Mouse (Mus musculus): Measurements from ENCODE around the gene Celf5.
A peak's percentile ranks its signal among the peaks of the same experiment; 100 is the strongest.
"Not testable (repeated sequence)": the region's sequence is repeated elsewhere in the genome, so short reads cannot be mapped to it uniquely, and the experiment has no call there.

Gene Celf5

DNA sequence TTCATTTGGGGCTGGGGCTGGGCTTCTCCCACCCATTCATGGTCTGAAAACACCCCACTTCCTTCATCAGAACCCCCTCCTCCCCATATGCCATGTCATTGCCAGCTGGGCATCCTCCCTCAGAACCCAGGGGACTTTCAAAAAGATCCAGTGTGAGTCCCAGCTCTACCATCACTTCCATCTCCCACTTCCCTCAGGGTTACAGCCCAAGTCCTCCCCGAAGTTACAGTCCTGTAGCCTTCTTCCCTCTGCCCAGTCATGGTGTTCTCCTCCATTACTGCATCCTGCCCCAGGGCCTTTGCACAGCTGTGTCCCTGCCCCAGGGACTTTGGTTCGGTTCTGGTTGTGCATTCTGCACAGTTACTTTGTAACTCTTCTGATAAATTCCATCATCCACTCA is 28.4 kb downstream of the Celf5 start:
- no peak for DNase-seq (ENCODE audit: low read depth, low spot score)

DNA sequence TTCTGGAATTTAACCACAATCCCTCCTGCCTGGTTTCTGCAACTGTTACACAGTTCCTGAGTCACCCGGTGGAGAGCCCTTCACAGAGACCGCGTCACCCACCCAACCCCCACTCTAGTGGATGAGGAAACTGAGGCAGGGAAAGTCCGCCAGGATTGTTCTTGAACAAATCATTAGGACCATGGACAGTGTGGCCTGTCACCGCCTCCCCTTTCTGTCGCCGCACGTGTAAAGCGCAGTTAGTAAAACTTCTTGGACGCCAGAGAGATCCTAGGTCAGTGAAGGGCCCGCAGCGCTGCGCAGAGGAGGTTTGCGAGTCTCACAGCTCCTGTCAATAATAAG is 29.6 kb downstream of the Celf5 start:
- no peak for DNase-seq (ENCODE audit: low read depth, low spot score)

- no peak for DNase-seq (ENCODE audit: low read depth, low spot score)
Measured at GRCm38 (mm10) chr10:81452237-81452946, 30.1 kb downstream of the Celf5 start.

DNA sequence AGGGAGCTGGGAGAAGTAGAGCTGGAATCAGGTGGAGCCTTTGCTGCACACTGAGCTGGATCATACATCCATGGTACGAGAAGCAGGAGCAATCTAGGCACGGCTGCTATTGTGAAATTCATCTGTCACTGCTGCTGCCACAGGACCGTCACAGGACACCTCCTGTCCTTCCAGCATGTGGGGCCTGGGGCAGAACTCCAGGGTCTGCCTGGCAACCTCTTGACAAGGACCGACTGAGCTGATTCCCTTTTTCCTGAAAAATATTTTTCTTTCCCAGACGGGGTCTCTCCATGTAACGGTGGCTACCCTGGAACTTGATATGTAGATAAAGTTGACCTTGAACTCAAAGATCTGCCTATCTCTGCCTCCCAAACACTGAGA is 31.2 kb downstream of the Celf5 start:
- DNase-seq (ENCODE audit: low read depth, low spot score) = no peak

DNA sequence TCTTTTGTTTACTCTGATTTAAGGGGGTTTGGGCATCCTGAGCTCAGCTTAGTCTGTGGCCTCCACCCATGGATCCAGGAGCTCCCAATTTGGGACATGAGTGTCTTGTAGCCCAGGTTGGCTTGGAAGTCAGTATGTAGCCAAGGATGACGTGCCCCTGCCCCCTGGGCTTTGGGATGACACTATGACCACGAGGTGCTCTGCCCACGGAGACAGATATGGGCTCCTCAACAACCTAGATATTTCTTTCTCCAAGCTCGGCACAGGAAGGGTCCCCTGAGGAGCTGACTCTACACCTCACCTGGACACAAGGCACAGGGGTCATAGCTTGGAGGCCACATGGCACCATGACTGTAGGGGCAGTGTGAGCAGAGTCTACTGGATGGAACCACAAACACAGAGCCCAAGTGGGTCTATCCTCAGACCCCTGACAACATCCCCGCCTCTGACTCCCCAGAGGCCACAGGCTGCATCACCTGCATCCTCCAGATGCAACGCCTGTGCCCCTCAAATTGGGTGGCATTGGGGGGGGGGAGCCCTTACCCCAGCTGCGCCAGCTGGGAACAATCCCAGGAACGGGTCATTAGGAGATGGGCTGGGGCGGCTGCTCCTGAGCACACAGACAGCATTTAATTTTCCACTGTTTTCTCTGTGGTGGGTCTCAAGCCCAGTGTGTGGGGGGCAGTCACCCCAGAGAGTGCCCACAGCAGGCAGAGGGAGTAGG is 31.7 kb downstream of the Celf5 start:
- DNase-seq (ENCODE audit: low read depth, low spot score) = no peak

GRCm38 (mm10) chr10:81450140-81450539 is 32.4 kb downstream of the Celf5 start:
- DNase-seq (ENCODE audit: low read depth, low spot score) = peak; percentile 83

DNA sequence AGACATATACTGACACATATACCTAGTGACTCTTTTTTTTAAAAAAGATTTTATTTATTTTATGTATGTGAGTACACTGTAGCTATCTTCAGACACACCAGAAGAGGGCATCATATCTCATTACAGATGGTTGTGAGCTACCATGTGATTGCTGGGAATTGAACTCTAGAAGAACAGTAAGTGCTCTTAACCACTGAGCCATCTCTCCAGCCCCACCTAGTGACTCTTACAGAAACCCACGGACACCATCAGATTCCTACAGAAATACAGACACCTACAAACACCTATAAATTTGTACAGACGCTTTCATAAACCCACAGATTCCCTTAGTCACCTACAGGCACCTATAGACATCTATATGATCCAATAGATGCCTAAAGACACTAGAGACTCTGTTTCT is 37.0 kb downstream of the Celf5 start:
- not testable (repeated sequence) for DNase-seq (ENCODE audit: low read depth, low spot score)

- no peak for DNase-seq (ENCODE audit: low read depth, low spot score)
Measured at GRCm38 (mm10) chr10:81441019-81441418, 41.5 kb downstream of the Celf5 start.

- no peak for DNase-seq (ENCODE audit: low read depth, low spot score)
Measured at GRCm38 (mm10) chr10:81435436-81435835, 47.1 kb downstream of the Celf5 start.

GRCm38 (mm10) chr10:81434361-81435263 is 47.9 kb downstream of the Celf5 start:
- DNase-seq (ENCODE audit: low read depth, low spot score) = no peak

- no peak for DNase-seq (ENCODE audit: low read depth, low spot score)
Measured at GRCm38 (mm10) chr10:81433541-81434289, 48.8 kb downstream of the Celf5 start.

- DNase-seq (ENCODE audit: low read depth, low spot score) = peak; percentile 95
Measured at GRCm38 (mm10) chr10:81432868-81433262, 49.6 kb downstream of the Celf5 start.

DNA sequence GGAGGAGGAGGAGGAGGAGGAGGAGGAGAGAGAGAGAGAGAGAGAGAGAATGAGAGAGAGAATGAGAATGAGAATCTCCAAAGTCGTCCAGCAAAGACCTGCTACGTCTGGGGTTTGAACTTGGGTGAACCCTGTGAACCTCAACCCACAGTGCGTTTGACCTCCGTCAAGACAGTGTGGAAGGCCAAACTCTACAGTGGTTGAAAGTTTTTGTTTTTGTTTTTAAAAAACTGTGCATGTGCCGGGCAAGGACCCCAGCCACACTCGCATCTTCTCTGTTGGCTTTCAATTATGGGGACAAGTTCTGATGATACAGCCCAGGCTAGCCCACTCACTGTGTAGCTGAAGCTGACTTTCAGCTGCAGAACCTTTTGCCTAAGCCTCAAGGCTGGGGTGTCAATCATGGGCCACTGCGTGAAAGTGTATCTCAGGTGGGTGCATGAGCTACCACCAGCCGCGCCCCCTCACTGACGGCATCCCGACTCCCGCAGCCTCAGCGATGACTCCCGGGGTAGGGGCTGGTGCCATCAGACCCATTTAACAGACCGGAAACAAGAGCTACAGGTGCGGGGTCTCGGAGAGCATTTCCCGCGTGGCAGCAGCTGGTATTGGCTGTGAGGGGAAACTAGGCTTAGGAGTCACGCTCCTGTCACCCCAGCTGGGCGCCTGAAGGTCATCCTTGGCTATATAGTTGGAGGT is 50.2 kb downstream of the Celf5 start:
- no peak for DNase-seq (ENCODE audit: low read depth, low spot score)

DNA sequence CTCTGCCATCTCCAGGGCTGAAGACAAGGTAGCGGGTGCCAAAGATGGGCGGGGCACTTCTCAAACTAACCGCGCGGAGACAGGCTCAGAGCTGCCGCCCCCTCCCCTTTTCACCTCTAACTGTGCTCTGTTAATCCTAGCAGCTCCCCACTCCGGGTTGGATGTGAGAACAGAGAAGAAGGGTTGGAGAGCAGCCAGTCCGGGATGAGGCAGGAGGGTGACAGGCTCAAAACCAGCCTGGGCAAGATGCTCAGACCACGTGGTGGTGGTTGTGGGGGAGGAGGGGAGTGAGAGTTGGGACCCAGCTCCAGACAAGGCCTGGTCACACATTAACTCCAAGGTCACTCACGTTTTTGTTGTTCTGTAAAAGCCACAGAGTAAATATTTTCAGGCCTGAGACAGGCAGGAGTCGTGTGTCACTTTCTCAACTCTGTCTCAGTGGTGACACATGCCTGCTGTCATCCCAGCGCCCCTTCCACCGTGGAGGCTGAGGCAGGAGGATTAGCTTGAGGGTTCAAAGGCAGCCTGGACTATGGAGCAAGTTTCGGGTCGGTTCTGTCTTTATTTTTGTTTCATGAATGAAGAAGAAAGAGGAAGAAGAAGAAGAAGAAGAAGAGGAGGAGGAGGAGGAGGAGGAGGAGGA is 50.9 kb downstream of the Celf5 start:
- peak; percentile 76 for DNase-seq (ENCODE audit: low read depth, low spot score)

DNA sequence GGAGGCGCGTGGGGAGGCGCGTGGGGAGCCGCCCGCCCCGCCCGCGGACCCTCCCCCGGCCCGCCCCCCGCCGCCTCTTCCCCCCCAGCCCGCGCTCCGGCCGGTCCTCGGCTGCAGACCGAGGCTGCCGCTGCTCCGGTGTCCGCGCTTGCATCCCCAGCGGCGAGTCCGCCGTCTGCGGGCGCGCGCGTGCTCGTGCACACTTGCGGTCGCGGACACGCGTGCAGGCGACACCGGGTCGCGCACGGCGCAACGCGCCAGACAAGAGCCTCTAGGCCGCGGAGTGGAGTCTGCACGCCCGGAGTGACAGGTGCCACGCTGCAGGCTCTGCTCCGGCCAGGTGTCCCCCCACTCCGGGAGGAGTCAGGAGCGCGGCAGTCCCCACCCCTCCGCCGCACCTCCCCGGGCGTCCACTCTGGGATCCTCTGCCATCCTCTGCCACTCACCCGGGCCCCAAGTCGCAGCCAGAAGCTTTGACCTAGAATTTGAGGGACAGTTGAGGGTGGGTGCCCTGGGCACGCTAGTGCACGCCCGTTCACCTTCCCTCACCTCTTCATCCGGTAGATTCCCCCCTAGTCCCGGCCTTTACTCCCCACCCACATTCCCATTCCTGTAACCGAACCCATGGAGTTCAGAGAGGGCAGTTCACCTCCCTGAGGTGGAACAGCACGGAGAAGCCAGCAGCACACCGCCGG is 51.5 kb downstream of the Celf5 start:
- DNase-seq (ENCODE audit: low read depth, low spot score) = no peak

GRCm38 (mm10) chr10:81430141-81430830 is 52.2 kb downstream of the Celf5 start:
- DNase-seq (ENCODE audit: low read depth, low spot score) = peak; percentile 75

GRCm38 (mm10) chr10:81429605-81430061 is 52.9 kb downstream of the Celf5 start:
- DNase-seq (ENCODE audit: low read depth, low spot score) = peak; percentile 96

DNA sequence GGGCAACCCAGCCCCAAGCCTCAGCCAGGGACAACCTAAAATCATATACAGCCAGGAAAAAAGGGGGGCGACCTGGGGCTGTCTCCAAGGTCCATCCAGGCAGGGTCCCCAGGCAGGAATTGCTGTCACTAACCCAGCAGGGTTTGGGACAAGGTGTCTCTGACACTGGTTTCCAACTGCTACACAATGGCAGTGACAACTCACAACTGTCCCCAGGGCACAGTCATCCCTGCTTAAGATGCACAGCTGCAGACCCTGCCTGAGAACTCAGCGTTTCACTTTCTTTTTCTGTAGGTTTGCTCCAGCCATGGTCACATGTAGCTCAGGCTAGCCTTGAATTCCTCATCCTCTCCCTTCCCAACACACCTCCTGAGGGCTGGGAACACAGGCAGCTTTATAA is 53.4 kb downstream of the Celf5 start:
- DNase-seq (ENCODE audit: low read depth, low spot score) = no peak

DNA sequence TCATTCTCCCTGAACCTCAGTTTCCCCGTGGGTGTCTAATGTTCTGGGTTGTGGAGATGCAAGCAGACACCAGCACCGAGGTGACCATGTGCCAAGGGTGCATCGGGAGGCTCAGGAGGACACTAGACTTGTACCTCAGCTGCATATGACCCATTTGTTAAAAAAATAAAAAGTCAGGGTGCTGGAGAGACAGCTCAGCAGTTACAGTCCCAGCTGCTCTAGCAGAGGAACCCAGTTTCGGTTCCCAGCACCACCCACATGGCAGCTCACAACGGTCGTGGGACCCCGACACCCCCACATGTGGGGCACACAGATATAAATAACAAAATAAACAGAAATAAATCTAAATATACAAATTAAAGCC is 54.0 kb downstream of the Celf5 start:
- DNase-seq (ENCODE audit: low read depth, low spot score) = no peak

Measured in ZHBTc4 (cell line).